Mouse (Mus musculus): ENCODE data around the gene Gmnn.

The Gmnn gene

GRCm38 (mm10) chr13:24702128-24702527 lies 59.6 kb downstream of the Gmnn start:
- DNase-seq, result no peak

Measured in right cerebral cortex, postnatal 14 days (tissue).